Mouse (Mus musculus): ENCODE results near the gene BC035044.
"Not testable (repeated sequence)": the region's sequence is repeated elsewhere in the genome, so short reads cannot be mapped to it uniquely, and the experiment has no call there.

DNA sequence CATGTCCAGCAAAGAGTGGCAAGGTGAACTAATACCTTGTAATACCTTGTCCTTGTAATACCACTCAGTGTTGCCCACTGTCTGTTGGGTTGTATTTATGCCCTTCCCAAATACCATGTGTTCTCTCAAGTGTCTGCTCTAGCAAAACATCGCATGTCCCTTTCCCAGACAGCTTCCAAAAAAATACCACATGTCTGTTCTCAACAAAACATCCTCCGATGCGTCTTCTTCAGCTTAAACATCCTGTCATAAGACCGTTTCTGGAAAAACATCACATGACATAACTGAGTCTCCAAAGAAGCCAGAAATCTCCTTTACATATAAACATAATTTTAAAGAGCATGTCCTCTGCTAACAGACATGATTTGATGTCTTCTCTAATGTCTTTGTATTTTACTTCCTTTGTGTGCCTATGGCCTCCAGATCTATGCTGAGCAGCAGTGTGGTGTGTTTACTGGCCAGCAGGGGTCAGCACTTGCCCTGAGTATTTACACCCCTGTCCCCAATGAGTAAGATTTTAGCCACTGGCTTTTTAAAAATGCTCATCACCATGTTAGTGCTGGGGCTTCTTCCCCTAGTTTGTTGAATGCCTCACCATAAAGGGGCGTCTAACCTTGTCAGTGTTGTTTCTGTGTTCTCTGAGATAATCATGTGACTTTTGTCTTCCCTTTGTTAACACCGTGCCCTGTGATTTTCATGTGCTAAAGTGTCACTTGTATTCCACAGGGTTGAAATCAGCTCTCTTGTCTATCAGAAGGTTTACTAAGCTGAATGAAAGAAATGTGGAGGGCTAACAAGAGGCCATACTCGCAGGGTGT lies 85.9 kb downstream of the BC035044 start:
- TF ChIP-seq POLR2A (IDR thresholded peaks at IDR 0.05; ENCODE audit: low read depth, low read length) = not testable (repeated sequence)
- TF ChIP-seq CTCF (IDR thresholded peaks at IDR 0.05; ENCODE audit: extremely low read depth, insufficient read depth, insufficient read length, insufficient replicate concordance) = peak; percentile 27; the same call in 1 of the 2 replicates
